Mouse (Mus musculus) embryonic stem cell, embryonic (primary cell): ENCODE data around the gene Ralgapa2.

ENCODE experiments used
- CTCF ChIA-PET, 4 experiments: fragments of 300-600 bp in 2 of 4; fragments of 350-600 bp in 2 of 4; sonication (Branson Sonifier 250); formaldehyde crosslinking; loops; one replicate each; lab custom pipeline; 2022; ENCODE audit warnings: inconsistent platforms in 2 of 4; lab: Charles Lee
- POLR2A ChIA-PET, 4 experiments: fragments of 300-600 bp in 2 of 4; fragments of 350-600 bp in 2 of 4; sonication (Branson Sonifier 250); formaldehyde crosslinking; loops; one replicate each; lab custom pipeline; 2022; ENCODE audit warnings: antibody characterized with exemption in 4 of 4, inconsistent platforms in 1 of 4; lab: Charles Lee

Gene Ralgapa2

DNA sequence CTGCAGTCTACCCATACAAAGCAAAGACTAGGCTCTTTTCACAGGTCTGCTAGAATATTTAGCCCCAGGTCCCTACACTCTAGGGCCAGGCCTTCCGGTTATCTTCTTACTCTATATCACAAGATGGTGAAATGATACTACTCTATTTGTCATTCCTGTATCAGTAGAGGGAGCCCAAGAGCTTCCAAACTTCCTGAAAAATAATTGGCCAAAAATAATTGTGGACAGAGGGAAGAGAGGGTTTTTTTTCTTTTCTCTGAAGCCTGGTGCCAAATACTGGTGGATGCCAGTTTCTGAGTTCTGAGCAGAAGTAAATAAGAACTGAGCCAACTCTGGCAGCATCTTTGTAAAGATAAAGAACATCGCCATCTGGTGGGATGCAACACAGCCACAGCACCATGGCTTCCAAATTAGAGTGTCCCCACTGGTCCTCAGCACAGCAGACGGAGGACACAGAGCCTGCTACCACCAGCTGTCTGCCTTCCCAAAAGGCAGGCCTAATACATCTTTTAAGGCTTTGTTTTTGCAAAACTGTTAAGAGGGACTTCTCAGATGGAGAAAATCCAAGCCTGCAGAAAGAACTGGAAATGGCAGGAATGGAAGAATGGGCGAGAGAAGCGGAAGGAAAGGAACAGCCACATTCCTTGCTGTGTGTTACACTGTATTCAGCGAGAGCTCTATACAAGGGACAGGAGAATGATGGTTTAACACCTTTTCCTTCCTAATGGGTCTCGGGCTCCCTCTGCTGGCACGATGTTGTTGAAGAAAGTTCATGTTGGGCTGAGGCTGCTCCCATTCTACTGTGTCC lies 97.5 kb downstream of the Ralgapa2 start:
- CTCF ChIA-PET: interaction anchor here (0.5 to 2.0 kb wide), 36 partner anchors 8 to 1029 kb away, joined by 3 to 13 read pairs (median 4); partner anchors contain the start of gene Insm1 (in 2 of the 4)
- POLR2A ChIA-PET: interaction anchor here in 1 of 4 experiments (0.7 kb wide), 1 partner anchor 1701 kb away, joined by 3 read pairs; no protein-coding TSS in a partner anchor

DNA sequence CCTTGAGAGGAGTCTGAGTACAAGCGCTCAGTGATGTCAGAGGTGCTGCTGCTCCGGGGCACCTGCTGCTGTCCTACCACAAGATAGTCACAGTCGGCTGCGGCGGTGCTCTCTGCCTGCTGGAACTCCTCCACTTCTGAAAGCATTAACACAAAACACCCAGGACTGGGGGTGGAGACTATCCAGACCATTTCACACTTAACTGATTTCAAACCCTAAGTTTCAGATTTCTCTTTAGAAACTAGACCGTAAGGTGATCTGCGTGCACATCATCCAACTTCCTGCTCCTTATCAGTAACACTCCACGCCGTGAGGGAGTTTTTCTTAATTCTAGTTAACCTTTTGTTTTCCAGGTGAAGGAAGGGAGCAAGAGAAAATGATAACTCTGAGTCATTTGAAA lies 99.4 kb downstream of the Ralgapa2 start:
- ChIA-PET CTCF (interaction anchor here in 1 of 4 experiments (0.7 kb wide), 1 partner anchor 194 kb away, joined by 3 read pairs; no protein-coding TSS in a partner anchor), POLR2A (no interaction called here)

DNA sequence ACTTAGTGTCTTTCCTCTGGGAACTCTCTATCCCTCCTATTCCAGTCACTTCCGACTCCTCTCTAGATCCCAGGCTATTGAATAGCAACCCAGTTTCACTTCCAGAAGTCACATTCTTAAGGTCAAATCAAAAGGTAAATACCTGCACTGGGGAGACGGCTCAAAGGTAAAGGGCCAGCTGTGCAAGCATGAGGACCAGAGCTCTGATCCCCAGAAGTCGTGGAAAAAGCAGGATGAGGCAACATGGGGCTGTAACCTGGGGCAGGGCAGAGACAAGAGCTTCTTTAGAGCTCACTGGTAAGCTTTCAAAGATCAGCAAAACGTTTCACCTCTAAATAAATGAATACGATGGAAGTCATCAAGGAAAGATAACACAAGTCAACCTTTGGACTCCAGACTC lies 100.2 kb downstream of the Ralgapa2 start:
- CTCF ChIA-PET: interaction anchor here in 2 of 4 experiments (0.6 kb wide), 2 partner anchors 83 to 197 kb away, joined by 3 to 4 read pairs; no protein-coding TSS in a partner anchor
- POLR2A ChIA-PET: interaction anchor here in 2 of 4 experiments (0.5 to 0.9 kb wide), 3 partner anchors 261 to 736 kb away, joined by 3 to 4 read pairs (median 4); no protein-coding TSS in a partner anchor

DNA sequence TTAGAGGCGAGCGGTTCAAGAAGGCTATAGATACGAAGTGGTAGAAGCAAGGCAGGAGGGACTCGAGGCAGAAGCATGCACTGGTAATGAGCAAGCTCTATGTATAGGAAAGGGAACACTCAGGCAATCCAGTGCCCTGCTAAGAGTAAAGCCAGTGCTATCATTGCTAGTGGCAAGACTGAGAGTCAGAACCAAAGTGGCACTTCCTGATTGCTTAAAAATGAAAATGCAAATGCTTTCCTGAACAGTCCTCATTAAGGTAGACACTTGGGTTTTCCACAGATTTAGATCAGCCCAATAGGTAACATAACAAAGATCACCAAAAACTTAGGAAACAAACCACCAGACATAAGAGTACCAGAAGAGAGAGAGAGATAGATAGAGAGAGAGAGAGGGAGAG lies 105.1 kb downstream of the Ralgapa2 start:
- ChIA-PET CTCF (interaction anchor here in 1 of 4 experiments (0.7 kb wide), 1 partner anchor 9 kb away, joined by 4 read pairs; no protein-coding TSS in a partner anchor), POLR2A (interaction anchor here in 1 of 4 experiments (0.8 kb wide), 1 partner anchor 44 kb away, joined by 7 read pairs; no protein-coding TSS in a partner anchor)

DNA sequence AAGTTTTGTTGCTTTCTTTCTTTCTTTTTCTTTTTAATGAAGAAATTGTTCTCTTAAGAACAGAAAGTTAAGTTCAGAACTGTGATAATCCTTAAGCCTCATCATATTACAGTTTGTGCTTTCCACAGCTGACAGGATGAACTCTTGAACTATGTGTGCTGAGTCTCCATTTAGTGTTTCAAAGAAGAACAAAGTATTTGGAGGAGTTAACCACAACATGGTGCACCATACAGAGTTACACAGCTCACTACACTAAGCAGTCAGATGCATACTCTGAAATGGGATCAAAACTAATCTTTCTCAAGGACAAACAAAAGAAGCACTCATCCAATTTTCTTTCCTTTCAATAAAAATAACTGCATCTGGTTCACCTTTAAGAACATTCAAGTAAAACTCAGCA lies 110.6 kb downstream of the Ralgapa2 start:
- ChIA-PET POLR2A (interaction anchor here in 2 of 4 experiments (0.6 to 1.2 kb wide), 2 partner anchors 99 to 817 kb away, joined by 3 to 4 read pairs; no protein-coding TSS in a partner anchor), CTCF (interaction anchor here in 1 of 4 experiments (1.2 kb wide), 1 partner anchor 558 kb away, joined by 4 read pairs; no protein-coding TSS in a partner anchor)

DNA sequence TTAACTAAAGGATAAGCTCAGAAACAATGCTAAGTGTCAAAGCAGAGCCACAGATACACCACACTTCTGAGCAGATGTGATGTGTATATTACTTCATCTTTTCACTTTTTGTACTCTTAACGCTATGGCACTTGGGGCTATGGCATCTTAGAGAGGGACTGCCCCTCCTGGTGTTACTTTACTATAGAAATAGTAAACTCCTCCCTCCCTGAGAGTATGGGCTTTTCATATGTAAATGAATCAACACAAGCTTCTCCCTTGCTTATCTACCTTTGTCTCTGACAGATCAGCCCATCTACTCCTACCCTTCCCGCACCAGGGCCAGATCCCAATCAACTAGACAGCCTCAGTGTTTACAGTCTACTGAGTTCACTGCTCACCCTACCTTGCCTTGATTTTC lies 111.4 kb downstream of the Ralgapa2 start:
- ChIA-PET CTCF (interaction anchor here in 2 of 4 experiments (0.5 to 1.2 kb wide), 3 partner anchors 14 to 558 kb away, joined by 3 to 5 read pairs (median 4); no protein-coding TSS in a partner anchor), POLR2A (interaction anchor here in 2 of 4 experiments (0.5 to 1.2 kb wide), 8 partner anchors 46 to 818 kb away, joined by 3 to 6 read pairs (median 4); no protein-coding TSS in a partner anchor)

DNA sequence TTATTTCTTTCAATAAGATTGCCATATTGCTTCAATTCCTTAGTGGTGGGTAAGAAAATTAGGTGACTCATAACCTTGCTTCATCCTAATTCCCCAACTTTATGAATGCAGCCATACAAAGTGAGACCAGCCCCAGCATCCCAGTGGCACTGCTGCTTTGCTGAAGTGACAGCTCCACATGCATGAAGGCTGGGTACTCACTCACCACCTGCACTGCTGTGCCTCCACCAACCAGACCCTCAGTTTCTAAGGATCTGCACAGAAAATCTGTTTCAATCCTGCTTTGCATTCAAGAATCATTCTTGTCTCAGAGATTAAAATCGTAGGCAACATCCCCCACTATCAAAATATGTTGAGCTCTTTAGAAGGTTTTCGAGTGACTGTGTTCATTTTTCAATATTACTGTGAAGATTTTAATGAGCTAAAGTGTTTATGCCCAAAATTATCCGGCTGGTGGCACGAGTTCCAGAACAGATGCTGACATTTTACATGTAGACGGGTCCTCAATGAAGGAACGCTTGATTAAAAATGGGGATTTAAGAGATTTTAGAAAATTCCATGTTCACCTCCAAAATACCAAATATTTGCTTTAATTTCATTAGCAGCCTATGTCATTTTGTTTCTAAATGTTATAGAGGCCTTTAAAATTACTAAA lies 113.8 kb downstream of the Ralgapa2 start:
- ChIA-PET CTCF (no interaction called here), POLR2A (no interaction called here)

DNA sequence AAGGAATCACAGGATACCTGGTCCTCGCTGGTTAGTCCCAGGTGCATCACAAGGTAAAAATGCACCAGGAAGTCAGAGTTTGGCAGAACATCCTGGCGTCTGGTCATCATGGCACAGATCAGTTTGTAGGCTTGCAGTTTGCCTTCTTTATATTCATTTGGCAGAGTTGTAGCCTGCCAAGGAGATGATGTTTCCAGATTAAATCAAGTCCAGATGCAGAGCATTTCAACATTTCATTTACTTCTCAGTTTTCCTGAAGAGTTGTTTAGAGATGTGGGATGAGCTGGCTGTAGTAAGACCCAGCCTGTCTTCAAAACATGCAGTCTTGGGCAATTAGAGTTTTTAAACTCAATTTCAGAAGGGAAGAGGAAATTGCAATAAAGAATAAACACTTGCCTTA lies 124.9 kb downstream of the Ralgapa2 start:
- ChIA-PET POLR2A (no interaction called here), CTCF (no interaction called here)

DNA sequence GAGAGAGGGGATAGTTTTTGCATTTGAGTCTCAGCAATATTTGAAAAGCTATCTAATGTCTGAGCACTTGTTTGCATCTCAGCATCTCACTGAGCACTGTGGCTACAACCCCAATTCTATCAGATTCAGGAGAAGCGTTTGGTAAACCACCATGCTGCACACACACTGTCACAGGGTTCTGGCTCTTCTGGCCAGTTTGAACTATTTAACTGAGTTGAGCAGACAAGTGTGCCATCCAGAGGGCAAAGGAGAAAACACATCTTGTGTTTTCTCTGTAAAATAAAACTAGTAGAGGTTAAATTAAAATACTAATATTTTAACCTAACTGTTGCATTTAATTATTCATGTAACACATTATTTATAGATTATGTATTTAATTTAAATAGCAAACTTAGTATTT lies 127.6 kb downstream of the Ralgapa2 start:
- CTCF ChIA-PET: no interaction called here
- POLR2A ChIA-PET: no interaction called here

DNA sequence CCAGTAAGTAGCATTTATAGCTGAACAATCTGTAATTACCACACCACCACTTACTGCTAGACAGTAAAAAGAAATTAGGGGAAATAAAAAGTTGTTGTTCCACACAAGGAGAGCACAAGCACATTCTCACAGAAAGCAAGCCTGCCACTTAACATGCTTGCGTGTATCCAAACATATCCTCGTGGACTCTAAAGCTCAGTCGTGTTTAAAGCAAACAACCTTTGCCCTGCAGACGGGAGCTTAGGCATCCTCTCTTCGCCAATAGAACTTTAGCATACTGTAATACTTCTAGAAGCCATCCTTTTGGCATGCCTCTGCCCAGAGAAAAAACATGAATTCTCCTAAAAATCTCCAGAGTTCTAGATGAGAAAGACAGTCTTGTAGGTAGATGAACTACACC lies 135.9 kb downstream of the Ralgapa2 start:
- ChIA-PET CTCF (interaction anchor here in 1 of 4 experiments (0.6 kb wide), 1 partner anchor 160 kb away, joined by 3 read pairs; no protein-coding TSS in a partner anchor), POLR2A (no interaction called here)

DNA sequence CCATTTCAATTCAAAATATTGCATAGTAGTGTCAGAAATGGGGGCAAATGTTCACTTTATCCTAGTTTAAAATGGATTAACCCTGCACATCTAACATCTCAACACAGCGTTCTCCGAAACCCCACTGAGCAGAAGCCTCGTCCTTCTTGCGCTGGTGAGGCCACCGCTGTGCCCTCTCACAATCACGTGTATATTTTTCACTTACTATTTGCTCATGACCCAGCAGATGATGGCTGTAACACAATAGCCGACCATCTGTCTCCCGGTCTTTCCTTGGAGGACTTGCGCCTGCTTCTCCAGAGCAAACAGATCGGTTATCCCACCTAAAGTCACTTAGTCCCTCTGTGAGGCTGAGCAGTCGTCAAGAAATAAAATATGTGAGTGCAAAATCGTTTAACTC lies 146.0 kb downstream of the Ralgapa2 start:
- CTCF ChIA-PET: interaction anchor here in 1 of 4 experiments (0.6 kb wide), 1 partner anchor 16 kb away, joined by 3 read pairs; no protein-coding TSS in a partner anchor

DNA sequence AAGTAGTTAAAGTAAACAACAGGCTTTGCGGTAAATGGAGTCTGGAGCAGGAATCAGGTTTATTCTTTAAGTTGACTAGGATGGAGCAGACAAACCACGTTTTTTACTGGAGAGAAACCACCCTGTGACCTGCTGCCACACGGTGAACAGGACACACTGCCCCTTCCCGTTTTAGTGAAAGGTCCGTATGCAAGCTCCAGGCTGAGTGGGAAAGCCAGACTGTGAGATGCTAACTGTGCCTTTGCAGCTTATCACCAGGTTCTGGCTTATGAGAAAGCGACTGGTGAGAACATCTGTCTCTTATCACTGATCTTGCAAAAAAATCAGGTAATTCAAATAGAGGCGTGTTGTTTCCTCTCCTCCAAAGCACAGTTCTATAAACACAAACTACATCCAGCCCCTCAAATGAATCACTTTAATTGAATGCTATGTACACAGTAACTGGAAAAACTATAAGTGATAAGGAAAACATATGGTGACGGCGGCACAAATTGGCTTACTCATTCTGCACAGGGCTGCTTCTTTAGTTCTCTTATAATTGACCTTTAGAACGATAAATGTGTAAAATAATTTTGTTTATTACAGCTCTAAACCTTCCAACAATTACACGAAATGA lies 146.7 kb downstream of the Ralgapa2 start:
- POLR2A ChIA-PET: no interaction called here
- CTCF ChIA-PET: interaction anchor here in 1 of 4 experiments (0.6 kb wide), 1 partner anchor 16 kb away, joined by 3 read pairs; no protein-coding TSS in a partner anchor

More for the DNA sequence above, 146.0 kb downstream of the Ralgapa2 start:
- POLR2A ChIA-PET: no interaction called here

DNA sequence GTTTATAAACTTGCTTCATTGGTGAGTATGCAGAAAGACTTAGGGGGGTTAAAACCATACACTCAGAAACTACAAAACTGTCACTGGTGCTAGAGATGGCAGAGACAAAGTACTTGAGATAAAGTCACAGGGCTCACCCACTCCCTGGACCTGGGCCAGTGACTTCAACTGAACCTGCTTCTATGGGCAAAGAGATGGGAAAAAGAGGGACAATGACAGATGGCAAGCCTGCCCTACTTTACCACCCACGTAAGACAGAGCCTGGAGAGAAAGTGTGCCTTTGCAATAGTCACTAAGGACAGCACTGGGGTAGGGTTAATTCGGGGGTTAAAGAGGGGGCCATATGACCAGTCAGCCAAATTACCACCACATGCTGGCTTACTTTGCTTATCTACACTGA lies 148.7 kb downstream of the Ralgapa2 start:
- ChIA-PET POLR2A (no interaction called here), CTCF (no interaction called here)

DNA sequence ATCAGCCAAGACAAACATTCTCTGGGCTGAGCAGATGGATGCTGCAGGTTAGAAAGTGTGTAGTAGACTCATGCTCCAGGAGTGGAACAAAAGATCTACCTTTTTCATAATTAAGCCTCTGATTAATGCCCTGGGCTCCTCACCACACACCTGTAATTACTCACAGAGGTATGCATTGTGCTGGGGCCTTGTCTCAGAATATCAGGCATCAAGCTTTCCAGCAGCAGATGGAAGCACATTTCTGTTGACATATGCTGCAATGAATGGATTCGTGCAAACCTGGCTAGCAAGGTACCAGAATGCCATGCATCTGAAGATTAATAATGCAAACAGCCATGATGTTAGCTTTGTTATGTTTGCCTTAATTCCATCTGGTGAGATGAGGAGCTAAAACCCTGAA lies 149.2 kb downstream of the Ralgapa2 start:
- ChIA-PET CTCF (no interaction called here), POLR2A (no interaction called here)

DNA sequence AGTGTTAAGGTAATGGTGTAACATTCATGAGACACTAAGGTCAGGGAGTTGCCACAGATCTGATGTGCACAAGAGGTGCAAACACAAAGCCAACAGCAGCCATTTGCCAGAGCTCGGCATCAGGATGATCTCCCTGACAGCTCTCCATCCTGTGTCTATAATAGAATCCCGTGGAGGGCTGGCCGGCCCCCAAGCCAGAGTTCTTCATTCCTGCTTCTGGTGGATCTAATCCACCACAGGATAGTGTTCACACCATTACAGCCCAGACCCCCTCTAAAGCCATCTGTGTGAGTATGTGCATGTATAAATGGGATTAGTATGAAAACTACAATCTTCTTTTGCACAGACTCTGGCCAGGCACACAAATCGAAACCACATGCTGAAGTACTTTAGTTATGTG lies 150.2 kb downstream of the Ralgapa2 start:
- CTCF ChIA-PET: no interaction called here
- POLR2A ChIA-PET: interaction anchor here in 1 of 4 experiments (0.9 kb wide), 1 partner anchor 10 kb away, joined by 4 read pairs; no protein-coding TSS in a partner anchor

DNA sequence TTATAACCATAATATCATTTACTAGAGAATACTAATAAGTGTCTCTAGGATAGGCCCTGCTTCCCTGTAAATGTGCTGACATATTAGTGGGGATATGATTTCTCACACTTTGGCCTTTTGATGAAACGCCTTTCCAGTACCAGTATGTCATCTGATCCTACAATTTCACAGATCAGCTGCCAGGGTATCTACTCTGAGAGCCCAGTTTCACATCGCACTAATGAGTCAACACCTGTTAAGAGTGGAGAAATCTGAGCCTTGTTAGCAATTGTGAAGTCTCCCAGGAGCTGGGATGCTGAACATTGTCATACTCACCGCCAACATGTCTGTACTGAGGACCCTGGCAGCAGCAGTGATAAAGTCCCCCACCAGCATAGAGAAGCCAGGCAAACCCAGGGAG lies 151.1 kb downstream of the Ralgapa2 start:
- ChIA-PET POLR2A (interaction anchor here in 1 of 4 experiments (0.9 kb wide), 1 partner anchor 10 kb away, joined by 4 read pairs; no protein-coding TSS in a partner anchor), CTCF (interaction anchor here in 1 of 4 experiments (0.6 kb wide), 1 partner anchor 309 kb away, joined by 3 read pairs; no protein-coding TSS in a partner anchor)

DNA sequence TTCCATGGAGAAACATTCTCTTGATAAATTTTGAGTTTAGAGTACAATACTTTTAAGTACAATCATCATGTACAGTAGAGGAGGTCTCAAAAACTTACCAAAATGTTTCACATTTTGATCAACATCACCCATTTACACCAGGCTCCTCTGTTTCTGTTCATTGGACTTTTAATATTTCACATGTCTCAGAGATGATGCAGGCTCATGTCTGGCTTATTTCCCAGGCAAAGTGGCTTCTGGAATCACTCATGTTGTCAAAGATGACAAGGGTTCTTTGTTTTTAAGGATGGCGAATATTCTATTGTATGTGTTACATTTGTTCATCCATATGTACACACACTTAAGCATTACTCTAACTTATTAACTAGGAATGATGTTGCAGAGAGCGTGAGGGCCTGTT lies 152.5 kb downstream of the Ralgapa2 start:
- ChIA-PET POLR2A (interaction anchor here in 1 of 4 experiments (0.9 to 1.0 kb wide), 2 partner anchors 10 to 15 kb away, joined by 3 read pairs; no protein-coding TSS in a partner anchor), CTCF (no interaction called here)

DNA sequence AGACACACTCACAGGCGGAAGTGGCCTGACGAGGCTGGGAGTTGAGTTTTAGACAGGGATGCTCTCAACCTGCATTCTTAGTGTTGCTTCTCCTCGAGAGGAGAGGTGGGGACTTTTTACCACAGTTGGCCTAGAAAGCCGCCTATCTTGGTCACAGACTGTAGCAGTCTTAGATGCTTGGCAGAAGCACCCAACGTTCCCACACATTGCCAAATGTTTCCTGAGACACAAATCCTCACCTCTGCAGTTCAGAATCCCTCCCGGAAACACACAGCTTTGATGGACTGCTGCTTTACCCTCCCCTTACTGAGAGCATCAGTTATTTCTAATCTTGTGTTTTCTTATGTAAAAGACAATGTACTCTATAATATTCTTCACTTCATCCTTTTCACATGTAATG lies 155.6 kb downstream of the Ralgapa2 start:
- POLR2A ChIA-PET: no interaction called here
- CTCF ChIA-PET: no interaction called here
